Mouse (Mus musculus) layer of hippocampus, adult 2 months (tissue): ENCODE data around the gene Vegfa. TPM values are rescaled to one million over a fixed set of nuclear protein-coding genes. Genes with fewer than 3 reads are reported as not detected.

Experiments
- DNase-seq, 2 experiments: peaks; one replicate each; pipeline ENCODE4 v3.0.0; 2022; ENCODE audit warnings: low spot score in 2 of 2
- H3K27ac ChIP-seq: fragments of 200-600 bp; 2 replicates; pipeline ENCODE4 v1.8.1; 2022
- H3K4me3 ChIP-seq: fragments of 200-600 bp; 2 replicates; pipeline ENCODE4 v1.8.1; 2022; ENCODE audit warnings: mild to moderate bottlenecking
- CTCF ChIP-seq: fragments of 200-600 bp; conservative IDR thresholded peaks from 2 replicates; pipeline ENCODE4 v1.8.1; 2022; ENCODE audit warnings: antibody characterized with exemption, mild to moderate bottlenecking, moderate library complexity
- long read RNA-seq, 2 experiments: library from polyadenylated mRNA; stranded (forward); transcript quantifications; one replicate each; pipeline ENCODE4 v2.0.0; 2021; ENCODE audit warnings: borderline mapping rate in 2 of 2
- total RNA-seq, 2 experiments: library from RNA; stranded (reverse); gene quantifications; 2 replicates each; pipeline ENCODE4 v1.2.3; 2021

The Vegfa gene
- total RNA-seq, result 10 to 100 TPM; 76.3 to 77.9 TPM
- long read RNA-seq, experiment 1, transcript Vegfa-202 (7 exons, 3,451 nt), result major isoform, 23 of 41 reads
- long read RNA-seq, experiment 1, partial matches to known transcripts, result 1 of 41 reads
- long read RNA-seq, experiment 1, other reads (novel, unspliced or antisense), result 8 of 41 reads
- long read RNA-seq, experiment 2, transcript Vegfa-201 (6 exons, 2,765 nt), result minor isoform, 6 of 47 reads
- long read RNA-seq, experiment 2, transcript Vegfa-202 (7 exons, 3,451 nt), result major isoform, 28 of 47 reads
- long read RNA-seq, experiment 2, partial matches to known transcripts, result 0 of 47 reads
- long read RNA-seq, experiment 2, other reads (novel, unspliced or antisense), result 9 of 47 reads

- DNase-seq, result peak; percentile 85 to 96
- peak; percentile 85 for TF ChIP-seq CTCF
- peak within 1 kb of the TSS; percentile 63 for H3K4me3 ChIP-seq
Observed at GRCm38 (mm10) chr17:46032257-46032991, at the start of gene Vegfa. Gene Vegfa (minus strand): TSS chr17:46032369.

GRCm38 (mm10) chr17:46081657-46082056 lies 49.5 kb upstream of the Vegfa start:
- no peak for DNase-seq
- no peak for TF ChIP-seq CTCF
- no peak overlapping the region for H3K27ac ChIP-seq
- no peak overlapping the region for H3K4me3 ChIP-seq

More at GRCm38 (mm10) chr17:46032257-46032991, at the start of gene Vegfa:
- peak within 1 kb of the TSS; percentile 88 for H3K27ac ChIP-seq

- no peak overlapping the region for H3K4me3 ChIP-seq
- no peak overlapping the region for H3K27ac ChIP-seq
- no peak for TF ChIP-seq CTCF
- no peak for DNase-seq
Observed at GRCm38 (mm10) chr17:46081042-46081441, 48.9 kb upstream of the Vegfa start.

GRCm38 (mm10) chr17:46080388-46080787 lies 48.2 kb upstream of the Vegfa start:
- DNase-seq, result no peak
- no peak for TF ChIP-seq CTCF
- Histone ChIP-seq H3K27ac (no peak overlapping the region), H3K4me3 (no peak overlapping the region)

GRCm38 (mm10) chr17:46079037-46079436 lies 46.9 kb upstream of the Vegfa start:
- no peak overlapping the region for H3K27ac ChIP-seq
- no peak overlapping the region for H3K4me3 ChIP-seq
- DNase-seq, result no peak
- peak; percentile 35 for TF ChIP-seq CTCF

- Histone ChIP-seq H3K4me3 (no peak overlapping the region), H3K27ac (no peak overlapping the region)
- no peak for DNase-seq
- no peak for TF ChIP-seq CTCF
Observed at GRCm38 (mm10) chr17:46077921-46078534, 45.9 kb upstream of the Vegfa start.

- no peak for DNase-seq
- no peak for TF ChIP-seq CTCF
- no peak overlapping the region for H3K4me3 ChIP-seq
- no peak overlapping the region for H3K27ac ChIP-seq
Observed at GRCm38 (mm10) chr17:46076260-46076551, 44.0 kb upstream of the Vegfa start.

GRCm38 (mm10) chr17:46075551-46076259 lies 43.5 kb upstream of the Vegfa start:
- Histone ChIP-seq H3K4me3 (no peak overlapping the region), H3K27ac (no peak overlapping the region)
- no peak for TF ChIP-seq CTCF
- DNase-seq, result no peak

GRCm38 (mm10) chr17:46075116-46075485 lies 42.9 kb upstream of the Vegfa start:
- Histone ChIP-seq H3K4me3 (no peak overlapping the region), H3K27ac (no peak overlapping the region)
- no peak for DNase-seq
- peak; percentile 57 for TF ChIP-seq CTCF

- peak overlapping the region; percentile 27; the same call in 1 of the 2 replicates for H3K4me3 ChIP-seq
- no peak for DNase-seq
- no peak for TF ChIP-seq CTCF
- H3K27ac ChIP-seq, result no peak overlapping the region; the same call in 1 of the 2 replicates
Observed at GRCm38 (mm10) chr17:46074398-46075115, 42.4 kb upstream of the Vegfa start.

- TF ChIP-seq CTCF, result no peak
- Histone ChIP-seq H3K4me3 (peak overlapping the region; percentile 27; the same call in 1 of the 2 replicates), H3K27ac (no peak overlapping the region; the same call in 1 of the 2 replicates)
- DNase-seq, result peak in 1 of 2 experiments; percentile 37
Observed at GRCm38 (mm10) chr17:46073730-46074301, 41.6 kb upstream of the Vegfa start.

- Histone ChIP-seq H3K4me3 (no peak overlapping the region), H3K27ac (no peak overlapping the region)
- TF ChIP-seq CTCF, result no peak
- DNase-seq, result no peak
Observed at GRCm38 (mm10) chr17:46071531-46071930, 39.4 kb upstream of the Vegfa start.
